Mouse (Mus musculus) liver, adult 2 months (tissue): ENCODE results near the gene Rabl6.

ENCODE experiments used
- CTCF ChIP-seq: fragments of 200-500 bp; IDR thresholded peaks from 2 replicates; pipeline ENCODE4 v1.5.1; 2011; ENCODE audit warnings: low read depth, low read length, control low read depth
- POLR2A ChIP-seq: fragments of 200-500 bp; IDR thresholded peaks from 2 replicates; pipeline ENCODE4 v1.6.1; 2011; ENCODE audit warnings: low read length, control low read depth; ENCODE audit not compliant: insufficient read depth; ENCODE audit errors: extremely low read depth

GRCm38 (mm10) chr2:25581294-25581864, 26.9 kb downstream of the Rabl6 start, which contains the start of gene Ajm1:
- TF ChIP-seq POLR2A (no peak), CTCF (peak; percentile 85)
